Mouse (Mus musculus): ENCODE results near the gene Orc2.
A peak's percentile ranks its signal among the peaks of the same experiment; 100 is the strongest.

The Orc2 gene

GRCm38 (mm10) chr1:58423371-58424248 is 81.3 kb downstream of the Orc2 start, which contains the start of gene Clk1:
Gene Clk1 (minus strand): TSS chr1:58424066.
- DNase-seq (ENCODE audit: low spot score in 2 of 2), result peak; percentile 94 to 97

DNA sequence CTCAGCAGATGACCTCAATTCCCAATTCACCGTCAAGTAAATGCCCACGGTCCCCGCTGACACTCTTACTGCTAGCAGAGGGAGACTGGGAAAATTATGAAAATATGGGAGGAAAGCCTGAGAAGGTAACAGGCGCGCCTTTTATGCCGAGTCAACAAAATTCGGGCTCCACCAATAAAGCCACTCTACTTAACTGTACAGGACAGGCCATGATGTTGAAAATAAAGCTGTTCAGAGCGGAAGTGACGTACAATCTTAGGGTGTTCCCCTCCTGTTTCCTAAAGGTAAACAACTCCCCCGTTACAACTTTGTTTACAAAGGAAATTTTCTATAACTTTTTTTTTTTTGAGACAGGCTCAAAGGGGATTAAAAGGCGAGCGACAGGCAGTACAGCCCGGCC is 82.0 kb downstream of the Orc2 start:
- no peak for DNase-seq (ENCODE audit: low spot score in 2 of 2)

- no peak for DNase-seq (ENCODE audit: low spot score in 2 of 2)
Observed at GRCm38 (mm10) chr1:58420961-58421360, 83.9 kb downstream of the Orc2 start.

- no peak for DNase-seq (ENCODE audit: low spot score in 2 of 2)
Observed at GRCm38 (mm10) chr1:58420032-58420431, 84.9 kb downstream of the Orc2 start.

DNA sequence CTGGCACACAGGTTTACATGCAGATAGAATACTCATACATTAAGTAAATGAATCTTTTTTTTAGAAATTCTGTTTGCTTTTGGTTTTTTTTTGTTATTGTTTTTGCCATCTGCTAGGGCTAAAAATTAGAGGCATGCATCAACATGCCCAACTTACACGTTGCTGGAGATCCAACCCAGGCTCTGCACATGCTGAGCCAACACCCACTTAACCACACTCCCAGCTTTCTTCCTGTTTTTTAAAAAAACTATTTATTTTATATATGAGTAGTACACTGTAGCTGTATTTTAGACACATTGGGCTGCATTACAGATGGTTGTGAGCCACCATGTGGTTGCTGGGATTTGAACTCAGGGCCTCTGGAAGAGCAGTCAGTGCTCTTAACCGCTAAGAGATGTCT is 88.9 kb downstream of the Orc2 start:
- DNase-seq (ENCODE audit: low spot score in 2 of 2), result no peak

DNA sequence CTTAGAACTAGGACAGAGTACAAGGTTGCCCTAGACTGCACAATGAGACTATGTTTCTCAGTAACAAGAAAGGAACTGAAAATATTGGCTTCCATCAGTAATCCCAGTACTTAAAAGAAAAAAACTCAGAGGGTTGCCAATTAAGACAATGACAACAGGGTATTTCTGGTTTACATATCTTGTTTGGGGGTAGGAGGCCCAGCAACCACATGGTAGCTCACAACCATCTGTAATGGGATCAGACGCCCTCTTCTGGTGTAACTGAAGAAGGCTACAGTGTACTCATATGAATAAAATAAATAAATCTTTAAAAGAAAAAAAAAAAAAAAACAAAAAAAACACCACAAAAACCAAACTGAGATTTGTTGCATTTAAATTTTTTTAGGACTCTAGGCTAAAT is 89.5 kb downstream of the Orc2 start:
- DNase-seq (ENCODE audit: low spot score in 2 of 2), result no peak
